Mouse (Mus musculus): ENCODE data around the gene Fbxw10.

Gene Fbxw10

DNA sequence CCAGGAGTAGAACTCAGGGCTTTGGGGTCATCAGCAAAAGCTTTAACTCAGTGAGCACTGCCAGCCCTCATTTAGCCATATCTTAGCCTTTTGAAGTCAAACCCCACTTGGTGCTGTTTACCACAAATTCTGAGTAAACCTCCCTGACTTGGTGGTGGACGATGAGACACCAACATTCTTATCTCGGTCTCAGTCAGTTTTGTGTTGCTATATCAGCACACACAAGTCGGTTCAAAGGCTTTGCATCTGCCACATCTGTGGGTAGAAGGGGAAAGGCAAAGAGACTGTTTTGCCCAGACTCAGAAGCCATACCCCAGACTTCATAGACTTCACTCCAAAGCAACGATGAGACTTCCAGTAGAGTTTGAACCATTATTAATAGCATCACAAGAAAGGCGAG is 2.3 kb upstream of the Fbxw10 start:
- no peak for DNase-seq (ENCODE audit: extremely low spot score)

DNA sequence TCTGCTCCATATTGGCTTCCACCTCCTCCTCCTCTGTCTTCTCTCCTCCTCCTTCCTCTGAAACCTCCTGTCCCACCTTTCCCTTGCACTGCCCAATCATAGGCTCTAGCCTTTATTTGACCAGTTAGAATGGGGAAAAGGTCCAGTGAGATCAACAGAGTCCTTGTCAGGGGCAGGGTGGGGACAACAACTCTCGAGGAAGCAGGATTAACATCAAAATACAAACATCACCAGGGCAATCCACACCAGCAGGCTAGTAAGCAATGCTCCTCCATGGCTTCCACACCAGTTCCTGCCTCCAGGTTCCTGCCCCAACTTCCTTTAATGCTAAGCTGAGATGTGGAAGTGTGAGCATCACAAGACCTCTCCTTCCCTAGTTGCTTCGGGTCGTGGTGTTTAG is 1.1 kb upstream of the Fbxw10 start:
- no peak for DNase-seq (ENCODE audit: extremely low spot score)

DNA sequence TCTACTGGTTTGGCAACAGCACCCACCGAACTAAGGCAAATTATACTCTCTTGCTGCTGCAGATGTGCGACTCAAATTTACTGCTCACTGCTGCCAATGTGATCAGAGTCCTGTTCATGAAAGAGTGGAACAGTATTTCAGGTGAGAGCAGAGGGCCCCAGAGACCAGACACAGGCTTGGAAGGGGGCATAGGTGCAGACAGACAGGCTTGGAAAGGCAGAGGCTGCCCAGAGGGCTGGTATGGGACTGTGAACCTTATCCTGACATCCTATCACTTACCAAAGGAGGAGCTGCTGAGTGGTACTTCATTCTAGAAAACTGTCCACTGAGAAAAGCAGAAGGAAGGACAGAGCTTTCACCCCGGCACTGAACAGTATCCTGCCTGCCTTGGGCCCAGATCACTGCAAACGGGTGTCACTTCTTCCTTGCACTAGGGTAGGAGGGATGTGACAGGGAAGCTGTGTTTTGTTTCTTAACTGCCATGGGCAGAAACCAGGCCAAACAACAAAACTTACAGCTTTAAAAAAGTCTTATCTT is 854 bp downstream of the Fbxw10 start:
- DNase-seq (ENCODE audit: extremely low spot score) = peak; percentile 4

DNA sequence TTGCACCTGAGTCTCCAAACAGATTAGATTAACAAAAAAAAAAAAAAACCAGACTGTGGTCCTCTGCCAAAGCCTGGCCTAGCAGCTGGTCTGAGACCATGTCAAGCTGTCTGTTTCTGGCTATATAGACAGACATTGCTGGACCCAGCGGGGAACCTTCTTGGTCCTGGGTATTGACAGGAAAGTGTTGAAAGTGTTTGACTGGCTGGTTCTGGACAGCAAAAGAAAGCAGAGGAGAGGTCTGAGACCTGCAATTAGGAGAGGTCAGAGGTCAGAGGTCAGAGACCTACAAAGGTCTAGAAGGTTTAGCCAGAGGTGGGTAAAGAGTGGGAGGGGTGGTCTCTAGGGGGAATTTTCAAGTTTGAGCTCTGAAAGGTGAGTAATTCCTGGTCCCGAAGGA is 1.4 kb downstream of the Fbxw10 start:
- DNase-seq (ENCODE audit: extremely low spot score) = peak; percentile 66

DNA sequence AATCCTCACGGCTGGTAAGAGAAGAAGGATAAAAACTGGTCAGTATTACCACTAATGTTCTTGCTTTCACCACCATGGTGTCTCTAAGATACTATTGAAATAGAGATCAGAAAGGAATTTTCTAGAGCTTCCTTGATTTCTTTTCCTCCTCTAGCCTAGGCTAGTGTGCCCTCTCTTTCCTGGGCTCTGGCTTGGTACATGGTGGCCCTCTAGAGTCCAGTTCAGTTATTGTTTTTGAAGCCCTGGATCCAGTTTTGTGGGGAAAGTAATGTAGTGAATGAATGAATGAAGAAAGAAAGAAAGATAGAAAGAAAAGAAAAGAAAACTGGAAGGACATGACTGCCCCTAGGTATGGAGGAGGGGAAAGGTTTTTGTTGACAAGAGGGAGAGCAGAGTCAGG is 4.3 kb downstream of the Fbxw10 start:
- DNase-seq (ENCODE audit: extremely low spot score) = peak; percentile 15

DNA sequence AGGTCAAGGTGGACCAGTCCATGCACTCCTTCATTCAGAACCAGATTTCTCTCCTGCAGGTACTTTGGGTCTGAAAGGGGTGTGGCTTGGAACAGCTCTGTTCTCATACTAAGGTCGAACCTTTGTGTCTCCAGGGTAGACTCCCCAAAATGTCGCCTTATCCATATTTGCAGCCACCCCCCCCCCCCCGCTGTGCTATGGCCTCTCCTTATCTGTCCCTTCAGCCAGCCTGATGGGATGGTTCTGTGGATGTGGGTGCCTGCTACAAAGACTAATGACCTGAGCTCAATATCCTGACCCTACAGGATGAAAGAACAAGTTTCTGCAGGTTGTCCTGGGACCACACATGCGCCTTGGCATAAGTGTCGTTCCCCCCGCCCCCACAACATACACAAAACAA is 6.5 kb downstream of the Fbxw10 start:
- no peak for DNase-seq (ENCODE audit: extremely low spot score)

DNA sequence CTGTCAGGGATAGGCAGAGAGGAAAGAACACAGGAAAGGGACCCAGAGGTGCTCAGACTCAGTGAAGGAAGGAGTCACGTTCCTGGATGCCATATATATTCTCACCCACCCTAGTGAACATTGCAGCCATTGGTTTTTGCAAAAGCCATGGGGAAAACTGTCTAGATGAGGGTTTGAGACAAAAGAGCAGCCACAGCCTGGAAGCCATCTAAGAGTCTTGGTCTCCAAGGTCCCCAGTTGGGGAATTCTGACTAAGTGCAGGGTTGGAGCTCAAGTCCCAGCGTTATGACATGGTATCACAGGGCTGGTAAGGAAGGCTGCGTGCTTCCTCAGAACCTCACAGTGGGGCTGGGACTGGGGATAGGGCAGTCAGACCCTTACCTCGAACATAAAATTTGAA is 18.7 kb downstream of the Fbxw10 start:
- DNase-seq (ENCODE audit: extremely low spot score) = no peak

DNA sequence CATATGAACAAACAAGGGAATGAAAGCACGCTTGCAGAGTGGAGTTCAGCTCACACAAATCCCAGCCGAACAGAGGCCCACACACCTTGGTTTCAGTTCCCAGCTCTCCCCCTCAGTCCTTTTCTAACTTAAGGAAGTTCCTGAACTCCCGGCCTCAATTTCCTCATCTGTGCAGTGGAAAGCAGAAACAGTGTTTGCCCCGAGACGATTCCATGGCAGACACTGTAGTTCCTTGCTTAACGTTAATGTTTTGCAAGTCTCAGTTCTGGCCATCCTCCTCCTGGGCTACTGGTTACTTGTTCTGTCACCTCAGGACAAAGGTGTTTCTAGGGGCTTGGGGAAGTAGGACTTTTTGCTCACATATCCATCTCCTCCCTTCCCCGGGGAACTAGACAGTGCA is 19.8 kb downstream of the Fbxw10 start:
- DNase-seq (ENCODE audit: extremely low spot score) = no peak

DNA sequence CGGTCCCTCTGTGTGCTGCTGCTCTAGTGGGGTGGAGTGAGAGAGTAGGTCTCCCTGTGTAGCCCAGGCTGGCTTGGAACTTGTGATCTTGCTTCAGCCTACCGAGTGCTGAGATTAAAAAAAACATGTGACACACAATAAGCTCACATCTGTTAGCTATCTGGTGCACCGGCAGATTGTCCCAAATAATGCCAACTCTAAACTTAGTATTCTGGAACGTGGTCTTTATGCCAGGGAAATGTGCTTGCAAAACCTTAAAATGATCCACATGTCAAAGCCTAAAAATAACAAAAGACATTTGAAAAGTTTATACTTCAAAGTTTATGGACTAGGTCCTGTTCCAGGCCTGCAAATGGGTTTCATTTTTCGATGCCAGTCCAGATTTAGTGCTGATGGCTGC is 22.3 kb downstream of the Fbxw10 start:
- DNase-seq (ENCODE audit: extremely low spot score) = no peak

DNA sequence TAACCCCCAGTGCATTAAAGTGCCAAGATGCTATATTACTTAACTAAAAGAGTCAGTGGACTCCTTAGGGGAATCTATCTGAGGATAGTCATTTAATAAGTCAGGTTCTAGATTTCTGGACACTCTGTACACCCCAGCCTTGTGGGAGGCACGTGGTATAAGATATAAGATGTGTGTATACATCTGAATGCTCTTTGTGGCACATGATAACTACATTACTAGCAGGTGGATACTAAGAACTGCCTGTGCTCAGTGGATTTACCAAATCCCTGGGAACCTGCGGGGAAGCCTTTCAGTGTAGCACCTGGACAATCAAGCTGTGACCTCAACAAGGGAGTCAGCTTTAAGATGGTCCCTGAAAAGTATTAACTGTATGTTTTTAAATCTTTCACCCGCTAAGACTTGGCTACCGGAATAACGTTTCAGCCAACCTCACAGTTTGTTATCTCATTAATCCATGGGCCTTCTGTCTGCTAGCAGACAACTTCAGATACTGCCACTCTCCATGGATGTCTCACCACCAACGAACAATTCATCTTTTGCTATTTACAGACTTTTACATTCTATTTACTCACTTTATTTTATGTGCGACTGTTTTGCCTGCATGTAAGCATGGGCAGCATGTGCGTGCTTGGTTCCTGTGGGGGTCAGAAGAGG is 23.0 kb downstream of the Fbxw10 start:
- DNase-seq (ENCODE audit: extremely low spot score) = no peak

DNA sequence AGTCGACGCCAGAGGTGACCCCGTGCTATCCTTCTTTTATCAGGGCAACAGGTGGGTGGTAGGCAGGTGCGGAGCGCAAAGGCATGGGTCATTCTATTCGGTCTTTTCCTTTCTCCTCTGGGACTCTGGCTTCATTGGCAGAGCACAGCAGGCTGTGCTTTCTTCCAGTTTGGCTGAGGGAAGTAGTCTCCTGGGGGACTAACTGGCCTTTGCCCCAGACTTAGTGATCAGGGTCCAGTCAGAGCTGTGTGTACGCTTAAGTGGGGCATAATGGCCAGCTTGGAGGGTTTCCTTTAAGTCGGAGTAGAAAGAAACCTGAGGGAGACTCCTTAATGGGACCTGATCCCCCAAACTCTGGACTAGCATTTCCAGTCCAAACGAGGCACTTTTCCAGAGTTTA is 26.6 kb downstream of the Fbxw10 start:
- no peak for DNase-seq (ENCODE audit: extremely low spot score)

DNA sequence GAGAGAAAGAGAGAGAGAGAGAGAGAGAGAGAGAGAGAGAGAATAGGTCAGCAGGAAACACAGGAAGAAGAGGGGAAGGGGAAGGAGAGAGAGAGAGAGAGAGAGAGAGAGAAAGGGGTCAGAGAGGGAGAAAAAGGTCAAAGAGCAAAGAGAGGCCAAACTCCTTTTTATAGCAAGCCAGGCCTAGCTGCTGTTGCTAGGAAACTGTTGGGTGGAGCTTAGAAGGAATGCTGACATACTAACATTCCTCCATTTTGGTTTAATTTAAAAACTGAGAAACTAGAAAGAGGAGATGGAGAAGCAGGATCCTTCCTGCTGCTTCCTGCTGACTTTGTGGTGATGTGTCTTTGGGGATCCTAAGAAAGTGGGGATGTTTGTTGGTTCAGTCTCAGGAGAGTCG is 28.8 kb downstream of the Fbxw10 start:
- DNase-seq (ENCODE audit: extremely low spot score) = peak; percentile 11

DNA sequence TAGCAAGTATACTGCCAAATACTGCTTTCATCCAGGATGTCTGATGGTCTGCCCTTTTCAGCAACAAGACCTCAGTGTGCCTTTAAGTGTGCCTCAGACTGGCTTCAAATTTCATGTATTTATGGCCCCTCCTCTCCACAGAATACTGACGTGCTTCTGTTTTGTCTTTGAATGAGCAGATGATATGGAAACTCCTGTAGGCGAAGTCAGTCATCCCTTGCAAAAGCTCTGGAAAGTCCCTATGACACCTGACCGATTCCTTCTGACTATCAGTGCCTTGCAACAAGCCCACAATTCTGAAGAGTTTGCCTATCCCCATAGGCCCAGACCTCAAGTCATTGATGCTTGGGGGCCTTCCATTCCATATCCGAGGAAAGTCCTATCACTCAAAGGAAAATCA is 29.6 kb downstream of the Fbxw10 start:
- DNase-seq (ENCODE audit: extremely low spot score) = no peak

DNA sequence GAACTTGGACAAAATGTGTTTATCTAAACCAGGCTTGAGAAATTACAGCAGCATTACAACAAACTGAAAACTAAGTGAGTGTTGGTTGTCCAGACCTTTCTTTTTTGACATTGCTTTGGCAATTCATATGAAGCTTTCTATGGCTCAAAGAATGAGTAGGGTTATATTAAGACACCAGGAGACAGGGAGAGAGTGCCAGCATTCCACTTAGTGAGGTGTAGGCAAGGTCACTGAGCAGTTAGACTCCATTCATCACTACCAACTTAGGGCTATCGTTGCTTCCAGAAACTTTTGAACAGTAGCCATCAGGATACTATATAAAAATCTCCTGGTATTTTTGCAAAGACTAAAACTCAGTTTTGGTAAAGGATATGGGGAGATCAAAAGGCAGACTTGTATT is 30.5 kb downstream of the Fbxw10 start:
- no peak for DNase-seq (ENCODE audit: extremely low spot score)

DNA sequence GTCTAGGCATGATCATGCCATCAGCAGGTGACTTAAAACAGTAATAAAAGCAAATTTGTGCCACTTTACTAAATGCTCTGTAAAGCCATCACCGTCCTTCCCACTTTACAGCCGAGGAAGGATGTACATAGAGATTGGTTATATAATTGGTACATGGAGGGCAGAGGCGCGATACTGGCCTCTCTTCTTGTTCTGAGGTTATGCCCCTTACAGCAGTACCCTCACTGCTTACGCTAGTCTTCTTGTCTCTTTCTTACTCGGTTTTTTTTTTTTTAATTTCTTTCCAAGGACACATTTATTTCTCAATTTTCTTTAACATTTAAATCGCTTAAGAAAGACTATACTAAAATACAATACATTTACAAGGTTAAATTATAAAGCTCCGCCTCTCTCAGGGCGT is 31.9 kb downstream of the Fbxw10 start:
- no peak for DNase-seq (ENCODE audit: extremely low spot score)

DNA sequence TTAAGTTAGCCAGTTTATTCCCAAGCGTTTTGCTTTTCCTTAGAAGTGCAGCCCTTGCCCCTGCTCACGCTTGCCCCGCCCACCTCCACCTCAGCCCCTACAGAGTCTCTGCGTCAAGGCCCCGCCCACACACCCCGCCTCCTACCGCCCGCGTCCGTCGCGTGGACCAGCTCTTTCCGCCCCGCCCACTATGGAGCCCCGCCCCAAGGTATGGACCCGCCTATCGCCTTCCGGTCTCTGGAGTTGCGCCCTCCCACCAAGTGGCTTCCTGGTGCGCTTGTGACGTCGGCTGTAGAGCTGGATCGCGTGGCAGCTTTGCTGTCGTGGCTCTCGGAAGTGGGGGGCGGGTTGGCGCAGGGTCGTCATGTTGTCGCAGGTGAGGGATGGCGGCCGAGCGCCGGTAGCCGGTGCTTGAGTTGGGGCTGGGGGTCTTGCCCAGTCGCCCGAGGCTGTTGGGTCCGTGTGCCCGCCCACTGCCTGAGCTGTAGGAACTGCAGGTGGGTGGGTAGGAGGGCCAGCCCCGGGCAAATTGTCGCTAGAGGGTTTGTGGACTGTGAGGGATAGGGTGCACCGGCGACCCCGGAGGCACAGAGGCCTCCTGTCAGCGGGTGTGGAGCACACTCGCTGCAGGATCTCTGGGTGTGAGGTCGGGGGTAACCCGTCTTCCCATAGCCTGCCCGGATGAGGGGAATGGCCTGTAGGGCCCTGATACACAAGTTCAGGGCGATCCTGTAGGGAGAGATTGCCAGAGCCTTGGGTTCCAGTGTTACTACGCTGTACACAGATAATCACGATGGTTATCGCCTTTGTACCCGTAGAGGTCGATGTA is 32.6 kb downstream of the Fbxw10 start, which contains the start of gene Tvp23b:
Gene Tvp23b, plus strand, starts transcription at position 236 of the 829 bp plus-strand sequence.
- DNase-seq (ENCODE audit: extremely low spot score) = peak; percentile 100

DNA sequence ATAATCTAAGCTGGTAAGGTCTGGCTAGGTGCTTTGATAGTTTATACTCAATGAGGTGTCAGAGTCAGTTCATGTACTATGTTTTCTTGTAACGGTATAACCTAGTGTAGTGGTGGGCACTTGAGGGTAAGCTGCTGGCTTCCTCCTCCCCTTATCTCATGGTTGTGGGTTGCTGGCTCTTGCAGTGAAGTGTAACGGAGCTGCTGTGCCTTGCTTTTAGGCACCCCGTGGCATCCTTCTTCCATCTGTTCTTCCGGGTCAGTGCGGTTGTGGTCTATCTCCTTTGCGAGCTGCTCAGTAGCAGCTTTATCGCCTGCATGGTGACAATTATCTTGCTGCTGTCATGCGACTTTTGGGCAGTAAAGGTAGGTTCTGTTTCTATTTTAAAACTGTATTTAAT is 36.5 kb downstream of the Fbxw10 start:
- DNase-seq (ENCODE audit: extremely low spot score) = no peak

DNA sequence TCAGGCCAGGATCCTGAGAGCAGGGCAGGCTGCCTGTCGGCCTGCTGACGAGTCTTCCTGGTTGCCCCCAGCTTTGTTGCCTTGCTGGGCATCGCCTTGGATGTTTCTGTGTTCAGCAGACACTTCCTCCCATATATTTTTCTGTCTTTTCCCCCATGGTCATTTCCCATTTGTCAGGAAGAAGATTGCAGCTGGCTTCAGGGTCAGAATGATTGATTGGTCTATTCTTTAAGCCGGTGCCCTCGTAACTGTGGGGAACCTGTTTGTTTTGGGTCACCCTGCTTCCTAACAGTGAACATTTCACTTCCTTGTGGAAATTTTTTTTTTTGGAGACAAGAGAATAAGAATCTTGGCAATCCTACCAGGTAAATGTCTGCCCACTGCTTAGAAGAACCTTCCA is 38.5 kb downstream of the Fbxw10 start:
- DNase-seq (ENCODE audit: extremely low spot score) = no peak

DNA sequence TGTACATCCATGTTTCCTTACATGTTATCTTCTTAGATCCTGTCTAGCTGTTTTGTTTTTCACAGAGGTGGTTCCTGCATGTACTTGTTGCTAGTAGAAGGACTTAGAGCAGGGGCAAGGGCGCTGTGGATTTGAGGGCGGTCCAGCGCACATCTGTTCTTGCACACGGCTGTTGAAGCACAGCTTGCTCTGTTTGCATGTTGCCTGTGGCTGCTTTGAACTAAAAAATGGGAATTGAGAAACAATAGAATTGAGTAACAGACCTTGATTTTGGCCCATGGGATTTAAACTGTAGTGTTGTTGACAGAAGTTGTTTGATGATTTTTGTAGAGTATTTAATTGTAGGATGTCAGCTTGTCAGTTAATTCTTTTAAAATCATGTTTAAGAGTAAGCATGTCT is 43.9 kb downstream of the Fbxw10 start:
- DNase-seq (ENCODE audit: extremely low spot score) = no peak

DNA sequence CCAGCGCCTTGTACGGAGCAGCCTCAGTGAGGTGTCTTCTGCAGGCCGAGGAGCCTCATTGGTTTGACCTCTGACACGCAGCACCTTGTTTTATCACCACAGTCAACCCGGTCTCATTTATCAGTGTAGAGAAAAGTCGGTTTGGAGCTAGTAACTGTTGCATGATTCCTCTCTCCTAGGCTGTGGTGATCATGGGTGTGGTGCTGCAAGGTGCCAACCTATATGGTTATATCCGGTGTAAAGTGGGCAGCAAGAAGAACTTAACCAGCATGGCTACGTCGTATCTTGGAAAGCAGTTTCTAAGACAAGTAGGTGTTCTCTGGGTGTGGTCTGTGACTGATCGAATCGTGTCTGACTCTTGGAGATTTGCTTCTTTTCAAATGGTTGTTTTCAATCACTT is 44.9 kb downstream of the Fbxw10 start:
- DNase-seq (ENCODE audit: extremely low spot score) = no peak

DNA sequence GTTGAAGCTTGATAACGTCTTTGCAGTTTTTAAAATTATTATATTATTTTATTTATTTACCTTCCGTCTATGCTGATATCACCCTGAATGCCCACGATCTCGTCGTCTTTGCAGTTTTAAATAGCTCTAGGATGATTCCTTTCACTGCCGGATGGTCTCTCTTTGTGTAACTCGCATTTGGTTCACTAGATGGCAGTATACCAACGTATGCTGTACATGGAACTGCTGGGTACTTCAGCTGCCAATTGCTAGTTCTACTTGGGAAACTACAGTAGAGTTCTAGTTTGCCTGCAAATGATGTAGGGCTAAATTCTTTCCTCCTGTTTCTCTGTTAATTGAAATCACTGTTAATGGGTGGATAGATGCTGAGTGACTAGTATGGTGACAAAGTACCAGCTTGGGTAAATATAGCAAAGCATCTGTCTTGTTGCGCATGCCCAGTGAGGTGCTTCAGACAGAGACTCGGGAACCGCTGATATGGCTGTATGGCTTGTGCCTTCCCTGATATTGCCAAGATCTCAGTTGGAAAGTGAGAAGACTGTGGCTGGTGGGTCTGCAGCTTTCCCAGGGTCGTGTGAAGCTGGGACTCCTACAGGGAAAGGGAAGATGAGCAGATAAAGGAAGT is 54.9 kb downstream of the Fbxw10 start:
- DNase-seq (ENCODE audit: extremely low spot score) = peak; percentile 69

DNA sequence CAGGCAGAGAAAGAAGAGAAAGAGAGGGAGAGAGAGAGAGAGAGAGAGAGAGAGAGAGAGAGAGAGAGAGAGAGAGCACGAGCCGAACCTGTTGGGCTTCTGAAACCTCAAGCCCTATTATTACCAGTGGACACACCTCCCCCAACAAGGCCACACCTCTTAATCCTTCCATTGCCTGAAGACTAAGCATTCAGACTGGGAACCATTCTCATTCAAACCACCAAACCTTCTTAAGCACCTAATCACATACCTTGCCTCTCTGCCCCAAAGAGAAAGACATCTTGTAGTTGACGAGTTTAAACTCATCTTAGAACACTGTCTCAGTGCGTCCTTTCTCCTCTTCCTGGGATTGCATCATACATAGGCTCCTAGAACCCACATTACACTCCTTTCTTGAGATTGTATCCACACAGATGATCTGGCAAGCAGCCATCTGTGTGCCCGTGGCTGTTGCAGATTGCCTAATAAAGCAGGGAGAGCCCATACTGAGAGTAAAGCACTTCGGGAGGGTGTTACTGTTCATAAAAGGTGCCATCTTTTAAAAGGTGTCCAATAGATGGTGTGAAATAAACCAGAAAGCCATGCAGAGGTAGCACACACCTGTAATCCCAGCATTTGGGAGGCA is 57.1 kb downstream of the Fbxw10 start:
- no peak for DNase-seq (ENCODE audit: extremely low spot score)
